In genomic region chr1:131573721-131574120, GRCm38 (mm10) we compare ENCODE assay signal across 9 mouse cellular contexts. TPM values are rescaled to one million over a fixed set of nuclear protein-coding genes. Genes with fewer than 3 reads are reported as not detected.
A peak's percentile ranks its signal among the peaks of the same experiment; 100 is the strongest.
DNase-seq lines count a peak whose midpoint lies in the region; ATAC-seq and TF ChIP-seq lines count a peak whose summit lies in the region.
"Had no signal": no experiment of that assay in that cellular context is flagged by ENCODE, and none has a peak within 500 bp of the region (broad histone marks: within the 10 kb centered on the region; RNA-seq: fewer than 3 reads in every experiment).

No protein-coding gene starts in this region.

- no peak overlapping the region for H3K4me2 ChIP-seq in liver, postnatal 0 days (ENCODE audit: low read depth, low read length)

- no peak for TF ChIP-seq CTCF in kidney, adult 2 months (conservative IDR thresholded peaks at IDR 0.05; ENCODE audit: insufficient read depth, insufficient read length, low read depth, low read length)
- no peak for TF ChIP-seq CTCF in G1E (IDR thresholded peaks at IDR 0.05; ENCODE audit: low read depth, low read length)
- TF ChIP-seq CTCF in liver, postnatal 0 days (IDR thresholded peaks at IDR 0.05; ENCODE audit: low read depth) = no peak

- H3K4me3 ChIP-seq in kidney, adult 2 months (ENCODE audit: insufficient read depth, low read depth, low read length) = no peak overlapping the region
- no peak overlapping the region for H3K4me3 ChIP-seq in G1E (ENCODE audit: low read depth, low read length)
- H3K4me3 ChIP-seq in liver, postnatal 0 days (ENCODE audit: low read depth, low read length) = no peak overlapping the region
- H3K4me3 ChIP-seq: erythroblast, embryonic 14.5 days had no signal

- no peaks in the 10 kb centered on the region for H3K9me3 ChIP-seq in G1E (replicated peaks)
- H3K9me3 ChIP-seq in liver, postnatal 0 days (ENCODE audit: low read length) = no peaks in the 10 kb centered on the region

- ATAC-seq in G1E (ENCODE audit: extremely low read depth, insufficient number of reproducible peaks, low FRiP score, poor library complexity, severe bottlenecking) = peak; percentile 69
- peak; percentile 89 for ATAC-seq in erythroblast, adult 5-6 weeks (replicated peaks; ENCODE audit: low FRiP score, poor library complexity, severe bottlenecking)
- peak; percentile 95 for ATAC-seq in liver, postnatal 0 days

- no peaks in the 10 kb centered on the region; the same call in 1 of the 2 replicates for H3K27me3 ChIP-seq in kidney, adult 2 months (replicated peaks; ENCODE audit: control insufficient read depth, insufficient read depth, low read length)
- no peaks in the 10 kb centered on the region for H3K27me3 ChIP-seq in G1E (ENCODE audit: insufficient read depth, low read length)
- H3K27me3 ChIP-seq in liver, postnatal 0 days (ENCODE audit: insufficient read depth, low read length) = no peaks in the 10 kb centered on the region

- H3K36me3 ChIP-seq in kidney, adult 2 months (ENCODE audit: control insufficient read depth, insufficient read depth, low read length) = no peaks in the 10 kb centered on the region
- no peaks in the 10 kb centered on the region for H3K36me3 ChIP-seq in G1E (replicated peaks)
- H3K36me3 ChIP-seq in liver, postnatal 0 days (replicated peaks; ENCODE audit: insufficient read depth, low read length) = no peaks in the 10 kb centered on the region

- TF ChIP-seq POLR2A in kidney, adult 2 months (IDR thresholded peaks at IDR 0.05; ENCODE audit: low read depth, low read length) = no peak

- no peak overlapping the region for H3K9ac ChIP-seq in liver, postnatal 0 days (replicated peaks)

- H3K27ac ChIP-seq in kidney, adult 2 months (ENCODE audit: insufficient read depth, low read depth, low read length) = no peak overlapping the region
- no peak overlapping the region for H3K27ac ChIP-seq in liver, postnatal 0 days (ENCODE audit: low read depth)

- WGBS in kidney, adult 2 months = 94% methylated on average over 14 of the region's 14 CpGs
- WGBS in liver, postnatal 0 days (ENCODE audit: insufficient replicate concordance) = 81% methylated on average over 14 of the region's 14 CpGs

- TF ChIP-seq EP300 in liver, postnatal 0 days (IDR thresholded peaks at IDR 0.05; ENCODE audit: low read depth) = no peak

- H3K4me1 ChIP-seq in kidney, adult 2 months (ENCODE audit: control insufficient read depth, insufficient read depth, low read length) = no peaks in the 10 kb centered on the region
- peaks cover 53% of the 10 kb centered on the region for H3K4me1 ChIP-seq in G1E (ENCODE audit: insufficient read depth, low read depth, low read length)
- H3K4me1 ChIP-seq in liver, postnatal 0 days (ENCODE audit: insufficient read depth) = no peaks in the 10 kb centered on the region

- peak; percentile 2 for DNase-seq in kidney, adult 2 months
- no peak for DNase-seq in kidney, adult 8-10 months
- DNase-seq in 416B (ENCODE audit: low read depth) (peak; percentile 55), G1E (ENCODE audit: low spot score) (peak; percentile 88)
- DNase-seq in liver, postnatal 0 days = peak; percentile 58
- no peak for DNase-seq in cerebellum, adult 9-11 months
- DNase-seq in left cerebral cortex, adult 18-20 months (ENCODE audit: low spot score in 2 of 2) = no peak

RNA-seq across cellular contexts. Expression of gene Avpr1b, which starts 25.3 kb away (rescaled TPM):
- not detected in 2 replicates for polyA plus RNA-seq in kidney, adult 2 months (2012; rRNA removed)
- total RNA-seq in G1E (2014; fragmentation: Nextera tagmentation) (not detected in 2 replicates), G1E (2017) (0.17 and 0.33 TPM in 2 replicates)
- polyA plus RNA-seq in G1E (2012) = not detected in 2 replicates
- total RNA-seq in erythroblast, adult 5-6 weeks (2015; ENCODE audit: low replicate concordance) = not detected in 2 replicates
- total RNA-seq in erythroblast, adult 5-6 weeks (2017; ENCODE audit: low replicate concordance) = not detected in 2 replicates
- not detected in 2 replicates for polyA plus RNA-seq in liver, postnatal 0 days (2015; fragmentation: Nextera tagmentation; extraction: Ambion mirVana)
- total RNA-seq in left cerebral cortex, adult 18-20 months (2021) = not detected
- polyA plus RNA-seq: erythroblast, embryonic 14.5 days had no signal

RNA-seq across cellular contexts. Expression of gene Fam72a, which starts 46.0 kb away (rescaled TPM):
- polyA plus RNA-seq in kidney, adult 2 months (2012; rRNA removed) = 0.05 and 0.08 TPM in 2 replicates
- total RNA-seq in G1E (2014; fragmentation: Nextera tagmentation) (9.0 and 10.8 TPM in 2 replicates), G1E (2017) (6.2 and 6.5 TPM in 2 replicates)
- polyA plus RNA-seq in G1E (2012) = 2.6 and 3.2 TPM in 2 replicates
- total RNA-seq in erythroblast, adult 5-6 weeks (2015; ENCODE audit: low replicate concordance) = 3.1 TPM in 1 of 2 replicates, not detected in the other
- 0.43 TPM in 1 of 2 replicates, not detected in the other for total RNA-seq in erythroblast, adult 5-6 weeks (2017; ENCODE audit: low replicate concordance)
- polyA plus RNA-seq in liver, postnatal 0 days (2015; fragmentation: Nextera tagmentation; extraction: Ambion mirVana) = 1.2 and 1.5 TPM in 2 replicates
- total RNA-seq in left cerebral cortex, adult 18-20 months (2021) = 1 to 10 TPM; 1.1 TPM

RNA-seq across cellular contexts. Expression of gene Srgap2, which starts 46.6 kb away (rescaled TPM):
- 11.3 and 13.0 TPM in 2 replicates for polyA plus RNA-seq in kidney, adult 2 months (2012; rRNA removed)
- total RNA-seq in G1E (2014; fragmentation: Nextera tagmentation) = 129 and 135 TPM in 2 replicates
- 25.2 and 27.9 TPM in 2 replicates for total RNA-seq in G1E (2017)
- 21.0 and 32.5 TPM in 2 replicates for polyA plus RNA-seq in G1E (2012)
- total RNA-seq in erythroblast, adult 5-6 weeks (2015; ENCODE audit: low replicate concordance) = 16.7 and 20.7 TPM in 2 replicates
- 9.9 and 16.5 TPM in 2 replicates for total RNA-seq in erythroblast, adult 5-6 weeks (2017; ENCODE audit: low replicate concordance)
- 4.1 TPM in 2 replicates for polyA plus RNA-seq in liver, postnatal 0 days (2015; fragmentation: Nextera tagmentation; extraction: Ambion mirVana)
- total RNA-seq in left cerebral cortex, adult 18-20 months (2021) = 10 to 100 TPM; 69.4 to 77.0 TPM

Comparison
In these comparisons a context has a peak if more than half of its experiments do, and no peak if none do; other contexts are left out.
1. DNase-seq: peak in kidney, adult 2 months (single experiment), 416B (single experiment), G1E (single experiment) and liver, postnatal 0 days (single experiment); none in kidney, adult 8-10 months (0 of 2), cerebellum, adult 9-11 months (single experiment) and left cerebral cortex, adult 18-20 months (0 of 2).
2. Peak in every context shown above with its lines, with median percentiles within 50 percentile points of each other: ATAC-seq.